Mouse (Mus musculus): ENCODE measurements around the gene Srgap2. TPM values are rescaled to one million over a fixed set of nuclear protein-coding genes. Genes with fewer than 3 reads are reported as not detected.

Srgap2 gene
- polyA plus RNA-seq, 1 experiment from 2014 or later, result 14.6 TPM

DNA sequence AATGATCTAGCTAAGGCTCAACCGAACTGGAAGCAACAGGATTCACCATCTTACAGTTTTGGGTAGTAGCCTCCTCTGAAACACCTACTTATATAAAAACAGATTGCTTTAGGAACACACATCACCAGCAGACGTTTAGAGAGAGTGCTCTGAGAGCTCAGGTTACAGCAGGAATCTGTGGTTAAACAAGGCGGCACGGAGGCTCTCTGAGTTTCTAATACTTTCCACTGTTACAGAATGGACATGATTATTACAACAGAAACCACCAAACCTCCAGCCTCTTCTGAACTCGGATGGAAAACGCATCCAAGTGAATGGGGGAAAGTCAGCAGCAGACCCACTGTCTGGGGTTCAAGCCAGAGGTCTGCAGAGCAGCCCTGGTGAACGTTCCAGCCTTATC lies 291.1 kb downstream of the Srgap2 start:
- WGBS, result 47% methylated on average over 7 of the region's 7 CpGs
- ATAC-seq (replicated peaks; ENCODE audit: insufficient number of reproducible peaks, low FRiP score, low TSS enrichment, low read depth) (no peak), DNase-seq (ENCODE audit: low spot score) (no peak)
- no peak overlapping the region for H3K4me2 ChIP-seq (ENCODE audit: low read depth, low read length)
- no peak overlapping the region for H3K9ac ChIP-seq (replicated peaks; ENCODE audit: low read length)
- no peak overlapping the region for H3K4me3 ChIP-seq (ENCODE audit: low read depth, low read length)
- no peak overlapping the region for H3K27ac ChIP-seq (replicated peaks; ENCODE audit: low read depth, low read length)
- H3K9me3 ChIP-seq (replicated peaks; ENCODE audit: control insufficient read depth, low read length), result no peaks in the 10 kb centered on the region
- no peaks in the 10 kb centered on the region for H3K4me1 ChIP-seq (ENCODE audit: control insufficient read depth, insufficient read depth, low read length)
- no peaks in the 10 kb centered on the region for H3K27me3 ChIP-seq (ENCODE audit: control insufficient read depth, insufficient read depth, low read length)
- H3K36me3 ChIP-seq (replicated peaks; ENCODE audit: control insufficient read depth, insufficient read depth, low read depth, low read length), result no peaks in the 10 kb centered on the region

Small RNA genes within 50 kb of the gene (microRNA-seq; reads per million reads assigned to microRNA genes)
- gene Gm24273 (ENCODE audit: borderline number of aligned reads), result not detected

Other genes with a start within 250 kb of the Srgap2 start
- 0.49 and 1.7 TPM in 2 replicates for gene Ikbke, start 247.7 kb downstream of the Srgap2 start, polyA plus RNA-seq (2014; fragmentation: Nextera tagmentation; extraction: Ambion mirVana)
- gene Fam72a, start 551 bp upstream of the Srgap2 start, polyA plus RNA-seq (2014; fragmentation: Nextera tagmentation; extraction: Ambion mirVana), result 4.1 and 5.1 TPM in 2 replicates
- gene Avpr1b, start 71.9 kb upstream of the Srgap2 start, polyA plus RNA-seq (2014; fragmentation: Nextera tagmentation; extraction: Ambion mirVana), result not detected in 2 replicates
- gene Ctse, start 111.0 kb upstream of the Srgap2 start, polyA plus RNA-seq (2014; fragmentation: Nextera tagmentation; extraction: Ambion mirVana), result 0.36 TPM in 1 of 2 replicates, not detected in the other
- 0.50 and 0.81 TPM in 2 replicates for gene Rab7b, start 161.3 kb upstream of the Srgap2 start, polyA plus RNA-seq (2014; fragmentation: Nextera tagmentation; extraction: Ambion mirVana)
- 0.22 TPM in 1 of 2 replicates, not detected in the other for gene Slc26a9, start 216.7 kb upstream of the Srgap2 start, polyA plus RNA-seq (2014; fragmentation: Nextera tagmentation; extraction: Ambion mirVana)

All from embryonic facial prominence, embryonic 11.5 days (tissue).